Mouse (Mus musculus) MEL (cell line): ENCODE measurements around the gene Retreg1.

Experiments used
- CTCF ChIP-seq, 3 experiments: IDR thresholded peaks in 2 of 3; conservative IDR thresholded peaks in 1 of 3; 2 replicates each; pipeline ENCODE4 v1.5.1; 2011 to 2012; ENCODE audit warnings: low read length in 3 of 3, low read depth in 2 of 3, mild to moderate bottlenecking in 2 of 3, improper control_type of control experiment in 1 of 3, inconsistent platforms in 1 of 3, mixed read lengths in 1 of 3, moderate library complexity in 1 of 3; ENCODE audit not compliant: control insufficient read depth in 1 of 3, insufficient read depth in 1 of 3, poor library complexity in 1 of 3, severe bottlenecking in 1 of 3
- E2F4 ChIP-seq: IDR thresholded peaks from 2 replicates; pipeline ENCODE4 v1.6.1; 2011; ENCODE audit warnings: low read depth, low read length, improper control_type of control experiment, borderline replicate concordance
- MXI1 ChIP-seq: IDR thresholded peaks from 2 replicates; pipeline ENCODE4 v1.6.1; 2011; ENCODE audit warnings: mild to moderate bottlenecking, low read depth, low read length, improper control_type of control experiment
- POLR2A ChIP-seq, 2 experiments: IDR thresholded peaks; 2 replicates each; pipeline ENCODE4 v1.6.1; 2011 to 2012; ENCODE audit warnings: low read length in 2 of 2, mild to moderate bottlenecking in 2 of 2, control low read depth in 1 of 2, improper control_type of control experiment in 1 of 2, low read depth in 1 of 2, moderate library complexity in 1 of 2; ENCODE audit not compliant: control insufficient read depth in 1 of 2, insufficient read depth in 1 of 2, poor library complexity in 1 of 2

DNA sequence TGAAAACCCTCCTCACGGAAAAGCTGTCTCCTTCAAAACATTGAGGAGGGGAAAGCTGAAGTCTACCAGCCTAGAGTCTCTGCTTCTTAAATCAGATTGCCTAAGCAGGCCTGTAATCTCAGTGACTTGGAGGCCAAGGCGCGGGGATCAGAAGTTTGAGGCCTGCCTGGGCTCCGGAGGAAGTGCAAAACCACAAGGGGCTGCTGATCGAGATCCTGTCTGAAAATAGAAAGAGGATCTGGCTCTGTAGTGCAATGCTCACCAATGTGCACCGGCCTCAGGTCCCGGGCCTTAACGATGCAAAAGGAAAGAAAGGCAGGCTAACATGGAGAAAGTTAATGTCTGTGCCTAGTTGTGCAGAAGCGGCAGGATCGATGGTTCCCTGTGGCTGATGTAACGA, 48.6 kb downstream of the Retreg1 start:
- TF ChIP-seq E2F4 = no peak
- TF ChIP-seq POLR2A (IDR thresholded peaks at IDR 0.05; ENCODE audit: control insufficient read depth in 1 of 2, insufficient read depth in 1 of 2, low read depth in 1 of 2, low read length in 2 of 2, poor library complexity in 1 of 2) = no peak
- no peak for TF ChIP-seq CTCF (IDR thresholded peaks at IDR 0.05 in 2 of 3, conservative IDR thresholded peaks at IDR 0.05 in 1 of 3; ENCODE audit: control insufficient read depth in 1 of 3, insufficient read depth in 1 of 3, low read depth in 2 of 3, low read length in 3 of 3, poor library complexity in 1 of 3, severe bottlenecking in 1 of 3)
- no peak for TF ChIP-seq MXI1
